Comparison of ENCODE assay signal across 9 mouse cellular contexts in genomic region chr9:106406443-106407078, GRCm38 (mm10). TPM values are rescaled to one million over a fixed set of nuclear protein-coding genes. Genes with fewer than 3 reads are reported as not detected.
A peak's percentile ranks its signal among the peaks of the same experiment; 100 is the strongest.
DNase-seq lines count a peak whose midpoint lies in the region; ATAC-seq and TF ChIP-seq lines count a peak whose summit lies in the region.
"Had no signal": no experiment of that assay in that cellular context is flagged by ENCODE, and none has a peak within 500 bp of the region (broad histone marks: within the 10 kb centered on the region; RNA-seq: fewer than 3 reads in every experiment).

No protein-coding gene starts in this region.

- H3K9ac ChIP-seq in intestine, embryonic 16.5 days (ENCODE audit: low read depth, low read length), result no peak overlapping the region

- 53% methylated on average over 8 of the region's 8 CpGs for WGBS in intestine, embryonic 16.5 days

- intact Hi-C loops in gastrocnemius, postnatal 36 days (cut with DNase I), result no loop called here
- intact Hi-C loops in heart, postnatal 10 days (cut with DNase I), result loop anchor here (2.0 kb wide), 1 partner anchor 38 kb away; the partner anchor contains the start of gene Dusp7

- peaks cover 13% of the 10 kb centered on the region; the same call in 1 of the 2 replicates for H3K4me1 ChIP-seq in intestine, embryonic 16.5 days (ENCODE audit: control insufficient read depth, insufficient read depth, low read length)

- DNase-seq in layer of hippocampus, adult 2 months (ENCODE audit: low spot score in 2 of 2), result no peak
- no peak for DNase-seq in layer of hippocampus, postnatal 14 days (ENCODE audit: low spot score in 2 of 2)
- peak; percentile 48 to 74 for DNase-seq in gastrocnemius, postnatal 36 days
- DNase-seq in heart, postnatal 10 days, result peak; percentile 69 to 78
- peak; percentile 74 for DNase-seq in lung, postnatal 14 days
- no peak for DNase-seq in urinary bladder, postnatal 10 days (ENCODE audit: low spot score)
- no peak for DNase-seq in cerebellum, adult 11-12 months
- DNase-seq: layer of hippocampus, adult 9-11 months had no signal

- no peaks in the 10 kb centered on the region for H3K27me3 ChIP-seq in intestine, embryonic 16.5 days (replicated peaks; ENCODE audit: control insufficient read depth, insufficient read depth, low read length)

- no peaks in the 10 kb centered on the region for H3K36me3 ChIP-seq in intestine, embryonic 16.5 days (ENCODE audit: control insufficient read depth, insufficient read depth, low read length)

- peak overlapping the region; percentile 57 for H3K27ac ChIP-seq in layer of hippocampus, adult 2 months
- no peak overlapping the region for H3K27ac ChIP-seq in intestine, embryonic 16.5 days (ENCODE audit: low read length)

- no peak for TF ChIP-seq CTCF in layer of hippocampus, adult 2 months (conservative IDR thresholded peaks at IDR 0.05)

- H3K4me2 ChIP-seq in intestine, embryonic 16.5 days (ENCODE audit: low read depth, low read length), result no peak overlapping the region

- no peak for ATAC-seq in intestine, embryonic 16.5 days

- no peak overlapping the region for H3K4me3 ChIP-seq in layer of hippocampus, adult 2 months
- no peak overlapping the region for H3K4me3 ChIP-seq in intestine, embryonic 16.5 days (ENCODE audit: low read length)

- H3K9me3 ChIP-seq in intestine, embryonic 16.5 days (ENCODE audit: control insufficient read depth, low read length), result no peaks in the 10 kb centered on the region

RNA-seq across cellular contexts. Expression of gene Rpl29, which starts 22.7 kb away (rescaled TPM):
- total RNA-seq in layer of hippocampus, adult 2 months (2021), result 100 to 1,000 TPM; 260 to 265 TPM
- total RNA-seq in layer of hippocampus, postnatal 14 days (2021), result 100 to 1,000 TPM; 295 to 325 TPM
- total RNA-seq in gastrocnemius, postnatal 36 days (2021), result 100 to 1,000 TPM; 218 to 266 TPM
- total RNA-seq in heart, postnatal 10 days (2021), result 100 to 1,000 TPM; 403 to 404 TPM
- 866 and 931 TPM in 2 replicates for polyA plus RNA-seq in intestine, embryonic 16.5 days (2015; fragmentation: Nextera tagmentation; extraction: Ambion mirVana)

RNA-seq across cellular contexts. Expression of gene Acy1, which starts 31.6 kb away (rescaled TPM):
- 10 to 100 TPM; 15.5 to 16.1 TPM for total RNA-seq in layer of hippocampus, adult 2 months (2021)
- total RNA-seq in layer of hippocampus, postnatal 14 days (2021), result 10 to 100 TPM; 10.3 to 11.5 TPM
- total RNA-seq in gastrocnemius, postnatal 36 days (2021), result 10 to 100 TPM in 1 of 2 experiments, 1 to 10 TPM in 1; 9.0 to 12.3 TPM
- 10 to 100 TPM; 17.0 to 17.8 TPM for total RNA-seq in heart, postnatal 10 days (2021)
- polyA plus RNA-seq in intestine, embryonic 16.5 days (2015; fragmentation: Nextera tagmentation; extraction: Ambion mirVana), result 59.8 and 59.9 TPM in 2 replicates

RNA-seq across cellular contexts. Expression of gene Dusp7, which starts 38.1 kb away (rescaled TPM):
- total RNA-seq in layer of hippocampus, adult 2 months (2021), result 10 to 100 TPM; 81.7 to 93.2 TPM
- total RNA-seq in layer of hippocampus, postnatal 14 days (2021), result 10 to 100 TPM; 65.2 to 70.3 TPM
- 10 to 100 TPM; 24.9 to 28.3 TPM for total RNA-seq in gastrocnemius, postnatal 36 days (2021)
- total RNA-seq in heart, postnatal 10 days (2021), result 10 to 100 TPM; 47.0 to 47.1 TPM
- polyA plus RNA-seq in intestine, embryonic 16.5 days (2015; fragmentation: Nextera tagmentation; extraction: Ambion mirVana), result 4.8 and 6.3 TPM in 2 replicates

RNA-seq across cellular contexts. Expression of gene Abhd14b, which starts 40.7 kb away (rescaled TPM):
- 10 to 100 TPM; 13.9 to 17.0 TPM for total RNA-seq in layer of hippocampus, adult 2 months (2021)
- total RNA-seq in layer of hippocampus, postnatal 14 days (2021), result 10 to 100 TPM in 1 of 2 experiments, 1 to 10 TPM in 1; 9.6 to 12.4 TPM
- 1 to 10 TPM; 3.5 to 4.5 TPM for total RNA-seq in gastrocnemius, postnatal 36 days (2021)
- total RNA-seq in heart, postnatal 10 days (2021), result 1 to 10 TPM; 4.6 to 6.2 TPM
- polyA plus RNA-seq in intestine, embryonic 16.5 days (2015; fragmentation: Nextera tagmentation; extraction: Ambion mirVana), result 34.3 and 34.4 TPM in 2 replicates

RNA-seq across cellular contexts. Expression of gene Abhd14a, which starts 40.9 kb away (rescaled TPM):
- total RNA-seq in layer of hippocampus, adult 2 months (2021), result 10 to 100 TPM; 39.0 to 39.4 TPM
- 10 to 100 TPM; 40.9 to 41.8 TPM for total RNA-seq in layer of hippocampus, postnatal 14 days (2021)
- 10 to 100 TPM; 14.6 to 15.7 TPM for total RNA-seq in gastrocnemius, postnatal 36 days (2021)
- total RNA-seq in heart, postnatal 10 days (2021), result 10 to 100 TPM; 20.0 to 22.4 TPM
- polyA plus RNA-seq in intestine, embryonic 16.5 days (2015; fragmentation: Nextera tagmentation; extraction: Ambion mirVana), result 50.2 and 52.0 TPM in 2 replicates

Comparison
In these comparisons a context has a peak if more than half of its experiments do, and no peak if none do; other contexts are left out.
1. DNase-seq: peak in gastrocnemius, postnatal 36 days (2 of 2), heart, postnatal 10 days (2 of 2) and lung, postnatal 14 days (single experiment); none in layer of hippocampus, adult 2 months (0 of 2), layer of hippocampus, postnatal 14 days (0 of 2), urinary bladder, postnatal 10 days (single experiment) and cerebellum, adult 11-12 months (single experiment).